Mouse (Mus musculus): ENCODE data around the gene Tll2.
A peak's percentile ranks its signal among the peaks of the same experiment; 100 is the strongest.

Tll2 gene

GRCm38 (mm10) chr19:41154681-41155080 is 52.0 kb downstream of the Tll2 start:
- no peak for DNase-seq

GRCm38 (mm10) chr19:41152462-41152861 is 54.2 kb downstream of the Tll2 start:
- DNase-seq = no peak

DNA sequence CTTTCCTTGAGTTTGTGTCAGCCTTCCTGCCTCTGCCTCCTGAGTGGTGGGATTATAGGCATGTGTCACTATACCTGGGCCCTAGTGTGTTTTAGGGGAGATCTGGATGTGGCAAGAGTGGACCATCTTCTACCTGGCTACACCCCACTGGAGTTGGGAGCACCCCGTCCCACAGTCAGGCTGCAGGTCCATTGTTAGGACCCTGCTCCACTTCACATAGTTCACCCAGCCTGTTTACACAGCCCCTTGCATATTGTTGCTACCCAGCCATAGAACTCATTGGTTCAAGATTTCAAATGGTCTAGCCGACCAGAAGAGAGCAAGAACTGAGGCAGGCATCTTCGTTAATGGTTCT is 54.6 kb downstream of the Tll2 start:
- no peak for DNase-seq

DNA sequence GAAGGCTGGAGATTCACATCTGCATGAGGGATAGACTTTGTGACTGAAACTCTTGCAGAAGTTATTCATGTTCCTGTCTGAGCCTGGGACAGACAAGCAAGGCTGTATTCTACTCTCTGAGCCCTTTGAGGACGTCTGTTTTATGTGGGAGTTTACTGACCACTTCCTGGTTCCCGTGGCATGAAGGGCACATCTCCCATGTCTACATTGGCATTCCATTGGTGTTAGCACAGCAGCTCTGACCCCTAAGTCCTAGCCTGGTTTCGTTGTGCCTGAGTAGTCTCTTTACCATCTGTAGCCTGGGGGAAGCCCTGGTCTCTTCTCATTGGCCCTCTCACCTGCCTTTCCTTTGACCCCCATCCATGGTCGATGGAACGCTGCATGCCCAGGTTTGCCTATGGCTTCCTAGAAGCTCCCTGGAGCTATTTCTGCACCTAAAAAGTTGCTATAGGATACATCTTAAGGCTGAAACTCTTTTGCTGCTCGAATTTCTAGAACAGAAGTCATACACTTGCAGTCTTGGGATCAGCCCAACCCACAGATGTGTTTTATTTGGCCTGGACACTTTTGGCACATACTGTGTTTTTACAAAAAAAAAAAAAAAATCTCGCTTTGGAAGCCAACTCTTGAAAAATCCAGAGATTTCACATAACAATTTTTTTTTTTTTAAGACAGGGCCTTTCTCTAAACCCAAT is 55.2 kb downstream of the Tll2 start:
- DNase-seq = no peak

DNA sequence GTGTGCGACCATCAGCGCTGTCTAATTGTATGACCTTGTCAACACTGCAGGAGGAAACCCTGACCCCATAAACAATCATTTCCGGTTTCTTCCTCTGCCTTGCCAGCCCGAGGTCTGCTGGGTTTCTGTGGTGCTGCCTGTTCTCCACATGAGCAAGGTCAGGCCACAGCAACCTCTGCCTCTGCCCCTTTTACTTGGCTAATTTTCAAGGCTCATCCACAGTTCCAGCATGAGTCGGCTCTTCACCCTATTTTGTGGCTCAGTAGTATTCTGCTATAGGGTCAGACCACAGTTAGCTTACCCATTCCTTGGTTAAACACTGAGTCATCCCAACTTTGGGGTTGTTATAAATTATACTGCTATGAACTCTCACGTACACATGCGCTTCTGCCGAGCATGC is 65.7 kb downstream of the Tll2 start:
- no peak for DNase-seq

DNA sequence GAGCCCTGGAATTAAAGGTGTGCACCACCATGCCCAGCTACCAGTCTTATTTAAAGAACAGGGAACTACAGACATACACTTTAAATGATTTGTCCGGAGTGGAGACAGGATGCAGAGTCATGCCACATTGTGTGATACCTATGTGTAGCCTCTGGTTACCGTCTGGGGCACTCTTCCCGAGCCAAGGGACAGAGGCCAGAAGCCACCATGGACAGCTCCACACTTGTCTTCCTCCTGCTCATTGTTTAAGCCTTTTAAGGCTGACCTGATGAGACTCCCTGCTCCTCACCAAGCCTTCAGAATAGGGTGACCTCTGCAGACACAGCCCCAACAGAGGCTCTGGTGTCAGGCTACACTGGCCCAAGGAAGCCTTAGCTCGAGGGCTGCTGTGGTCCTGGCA is 67.0 kb downstream of the Tll2 start:
- DNase-seq = no peak

DNA sequence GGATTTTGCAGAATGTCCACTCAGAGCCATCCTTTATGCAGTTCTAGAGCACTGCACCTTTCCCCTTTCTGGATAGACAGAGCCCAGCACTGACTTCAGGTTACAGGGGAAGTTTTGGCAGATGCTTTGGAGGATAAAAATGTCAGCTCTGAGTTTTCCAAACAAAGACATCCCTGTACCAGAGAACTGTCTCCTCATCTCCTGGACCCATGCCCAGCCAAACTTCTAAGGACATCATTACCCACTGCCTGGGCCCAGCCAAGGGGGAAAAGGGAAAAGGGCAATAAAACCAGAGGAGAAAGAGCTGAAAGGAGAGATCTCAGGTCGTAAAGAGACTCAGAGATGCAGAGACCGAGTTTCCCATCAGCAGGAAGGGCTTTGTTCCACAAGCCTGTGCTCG is 83.6 kb downstream of the Tll2 start:
- no peak for DNase-seq

DNA sequence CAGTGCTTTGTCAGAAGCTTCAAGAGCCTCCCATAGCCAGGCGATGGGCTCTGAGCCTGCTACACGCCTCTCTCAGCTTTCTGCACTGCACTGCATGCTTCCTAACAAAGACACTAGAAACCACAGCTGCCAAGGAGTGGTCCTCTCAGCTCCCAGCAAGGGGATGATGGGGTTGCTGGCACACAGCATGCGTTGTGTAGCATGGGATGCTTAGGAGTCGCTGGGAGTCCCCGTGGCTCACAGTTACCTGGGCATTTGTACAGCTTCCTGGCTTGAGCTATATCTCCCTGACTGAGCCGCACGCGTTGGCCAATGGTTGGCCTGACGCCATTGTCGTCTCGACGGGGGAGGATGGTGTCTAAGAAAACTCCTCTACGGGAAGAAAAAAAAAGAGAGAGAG is 86.7 kb downstream of the Tll2 start:
- DNase-seq = no peak

GRCm38 (mm10) chr19:41118346-41118745 is 88.3 kb downstream of the Tll2 start:
- no peak for DNase-seq

DNA sequence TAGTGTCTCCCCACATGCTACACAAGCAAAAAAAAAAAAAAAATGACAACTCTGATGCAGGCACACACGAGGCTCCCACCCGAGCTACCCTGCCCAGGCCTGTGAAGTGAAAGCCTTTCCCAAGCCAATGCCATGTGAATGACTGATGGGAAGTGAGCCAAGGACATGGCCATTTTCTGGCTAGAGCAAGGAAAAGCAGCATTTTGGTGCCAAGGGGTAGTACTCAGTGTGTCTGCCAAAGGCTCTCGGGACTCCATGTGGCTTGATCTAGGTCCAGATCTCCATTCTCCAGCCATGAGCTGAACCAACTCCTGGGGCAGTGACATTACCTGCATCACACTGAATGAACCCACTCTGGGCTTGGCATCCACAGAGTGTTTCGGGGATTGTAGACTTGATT is 89.3 kb downstream of the Tll2 start:
- DNase-seq = peak; percentile 73

- DNase-seq = no peak
Observed at GRCm38 (mm10) chr19:41114611-41115010, 92.0 kb downstream of the Tll2 start.

GRCm38 (mm10) chr19:41113911-41114531 is 92.6 kb downstream of the Tll2 start:
- DNase-seq = no peak

- DNase-seq = no peak
Observed at GRCm38 (mm10) chr19:41112609-41113008, 94.0 kb downstream of the Tll2 start.

DNA sequence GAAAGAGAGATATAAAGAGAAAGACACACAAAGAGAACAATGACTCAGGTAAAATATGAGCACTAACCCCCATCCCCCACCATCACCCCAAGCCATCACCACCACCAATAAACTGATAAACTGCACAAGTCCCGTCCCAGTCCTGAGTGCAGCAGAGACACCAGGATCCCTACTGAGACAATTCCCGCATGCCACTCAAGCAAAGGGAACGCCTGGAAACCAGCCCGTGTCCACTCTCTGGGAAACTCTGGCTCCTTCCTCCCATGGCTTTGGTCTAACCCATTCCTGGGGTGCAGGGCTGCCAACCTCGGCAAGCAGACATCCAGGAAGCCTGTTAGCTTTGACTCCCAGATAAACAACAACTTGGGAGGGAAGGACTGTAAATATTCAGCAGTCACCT is 96.6 kb downstream of the Tll2 start:
- no peak for DNase-seq

- no peak for DNase-seq
Observed at GRCm38 (mm10) chr19:41109496-41109895, 97.1 kb downstream of the Tll2 start.

GRCm38 (mm10) chr19:41108666-41109065 is 98.0 kb downstream of the Tll2 start:
- no peak for DNase-seq

- DNase-seq = no peak
Observed at GRCm38 (mm10) chr19:41107530-41107929, 99.1 kb downstream of the Tll2 start.

DNA sequence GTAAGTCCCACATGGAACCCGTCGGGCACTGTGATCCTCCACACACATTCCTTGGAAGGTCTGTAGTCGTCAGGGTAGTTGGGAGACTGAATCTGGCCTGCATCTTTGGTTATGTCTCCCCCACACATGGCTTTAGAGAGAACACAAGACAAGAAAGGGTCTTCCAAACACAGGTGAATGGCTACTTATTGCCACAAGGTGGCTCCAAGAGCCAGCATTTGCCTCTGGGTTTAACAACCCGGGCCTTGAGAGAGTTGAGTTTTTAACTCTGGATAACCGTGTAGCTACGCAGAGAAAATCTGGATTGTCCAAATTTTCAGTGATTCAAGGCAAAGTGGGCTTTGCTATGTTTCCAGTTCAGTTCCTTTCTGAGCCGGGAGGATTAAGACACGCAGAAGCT is 101.7 kb downstream of the Tll2 start:
- DNase-seq = no peak

GRCm38 (mm10) chr19:41101390-41101789 is 105.2 kb downstream of the Tll2 start:
- DNase-seq = peak; percentile 98

DNA sequence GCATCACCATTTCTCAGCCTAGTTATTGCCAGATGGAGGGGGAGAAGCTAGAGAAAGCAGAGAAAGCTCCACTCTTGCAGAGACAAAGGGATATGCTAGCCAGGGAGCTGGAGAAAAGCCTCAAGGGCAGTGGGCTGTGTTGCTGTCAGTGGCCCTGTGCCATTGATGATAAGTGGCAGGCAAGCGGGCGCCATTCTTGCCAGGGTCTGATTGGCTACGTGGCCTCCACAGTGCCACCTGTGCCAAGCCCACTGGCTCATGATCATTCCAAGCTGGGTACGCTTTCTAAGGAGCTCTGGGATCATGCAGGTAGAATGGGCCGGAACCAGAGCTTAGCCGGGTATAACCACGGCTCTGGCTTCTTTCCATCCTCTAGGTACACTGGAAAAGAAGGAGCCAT is 105.8 kb downstream of the Tll2 start:
- DNase-seq = peak; percentile 79

- no peak for DNase-seq
Observed at GRCm38 (mm10) chr19:41097038-41097437, 109.6 kb downstream of the Tll2 start.

DNA sequence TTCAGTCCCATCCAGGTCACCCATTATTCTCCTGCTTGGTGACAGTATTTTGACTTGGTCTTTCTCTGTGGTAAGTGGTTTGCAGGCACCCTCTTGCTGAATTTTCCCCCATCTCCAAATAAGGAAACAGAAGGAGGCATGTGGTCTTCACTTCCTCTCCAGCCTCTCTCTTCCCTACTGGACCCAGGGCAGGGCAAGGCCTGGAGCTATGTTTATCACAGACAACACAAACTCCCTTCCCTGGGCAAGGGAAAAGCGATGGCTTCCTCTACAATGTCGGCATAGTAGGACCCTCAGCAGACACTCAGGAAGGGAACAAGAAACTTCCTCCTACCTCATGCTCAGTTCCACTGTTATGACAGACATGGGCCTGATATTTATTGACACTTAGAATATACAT is 114.7 kb downstream of the Tll2 start:
- DNase-seq = no peak

- no peak for DNase-seq
Observed at GRCm38 (mm10) chr19:41089833-41090232, 116.8 kb downstream of the Tll2 start.

GRCm38 (mm10) chr19:41088491-41088890 is 118.1 kb downstream of the Tll2 start:
- DNase-seq = no peak

- DNase-seq = no peak
Observed at GRCm38 (mm10) chr19:41087901-41088300, 118.7 kb downstream of the Tll2 start.

Measured in cerebellum, adult 9-11 months (tissue).